Mouse (Mus musculus) adrenal gland, postnatal 36 days (tissue): ENCODE measurements around the gene Patz1. TPM values are rescaled to one million over a fixed set of nuclear protein-coding genes. Genes with fewer than 3 reads are reported as not detected.
A peak's percentile ranks its signal among the peaks of the same experiment; 100 is the strongest.

ENCODE experiments used
- DNase-seq, 2 experiments: peaks; one replicate each; pipeline ENCODE4 v3.0.0; 2021; ENCODE audit warnings: mixed read lengths in 1 of 2
- total RNA-seq, 2 experiments: library from RNA; stranded (reverse); gene quantifications; 2 replicates each; pipeline ENCODE4 v1.2.3; 2021

Gene Patz1
- total RNA-seq, 2 experiments from 2014 or later: 25.5 to 37.1 TPM

DNA sequence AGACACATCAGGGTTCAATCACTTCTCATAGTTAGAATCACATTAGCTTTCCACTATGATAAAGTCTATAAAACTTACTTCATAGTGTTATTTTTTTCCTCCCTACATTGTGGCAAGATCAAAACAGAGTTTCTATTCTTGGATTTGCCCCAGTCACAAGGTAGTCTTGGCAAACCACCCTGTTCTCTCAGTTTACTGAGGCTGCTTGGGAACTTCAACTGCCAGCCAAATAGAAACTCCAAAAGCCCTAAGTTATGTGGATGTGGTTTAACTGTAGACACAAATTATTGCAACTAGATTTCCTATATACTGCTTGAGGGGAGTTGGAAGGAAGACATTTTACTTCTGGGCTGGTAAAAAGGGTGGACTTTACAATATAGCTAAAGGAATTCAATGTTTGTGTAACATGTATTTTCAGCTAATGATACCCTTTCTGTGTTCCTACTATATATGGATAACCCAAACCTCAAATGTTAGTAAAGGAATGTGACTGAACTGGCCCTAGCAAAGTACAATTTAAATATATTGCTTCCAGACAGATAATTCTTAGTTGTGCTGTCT lies 41.3 kb downstream of the Patz1 start, which contains the start of gene Pik3ip1:
Gene Pik3ip1, plus strand, starts transcription at position 511 of the 561 bp plus-strand sequence.
- DNase-seq: no peak

GRCm38 (mm10) chr11:3330566-3330965 lies 41.9 kb downstream of the Patz1 start:
- peak; percentile 88 to 91 for DNase-seq

GRCm38 (mm10) chr11:3330991-3331750 lies 42.5 kb downstream of the Patz1 start:
- DNase-seq: peak in 1 of 2 experiments; percentile 20

DNA sequence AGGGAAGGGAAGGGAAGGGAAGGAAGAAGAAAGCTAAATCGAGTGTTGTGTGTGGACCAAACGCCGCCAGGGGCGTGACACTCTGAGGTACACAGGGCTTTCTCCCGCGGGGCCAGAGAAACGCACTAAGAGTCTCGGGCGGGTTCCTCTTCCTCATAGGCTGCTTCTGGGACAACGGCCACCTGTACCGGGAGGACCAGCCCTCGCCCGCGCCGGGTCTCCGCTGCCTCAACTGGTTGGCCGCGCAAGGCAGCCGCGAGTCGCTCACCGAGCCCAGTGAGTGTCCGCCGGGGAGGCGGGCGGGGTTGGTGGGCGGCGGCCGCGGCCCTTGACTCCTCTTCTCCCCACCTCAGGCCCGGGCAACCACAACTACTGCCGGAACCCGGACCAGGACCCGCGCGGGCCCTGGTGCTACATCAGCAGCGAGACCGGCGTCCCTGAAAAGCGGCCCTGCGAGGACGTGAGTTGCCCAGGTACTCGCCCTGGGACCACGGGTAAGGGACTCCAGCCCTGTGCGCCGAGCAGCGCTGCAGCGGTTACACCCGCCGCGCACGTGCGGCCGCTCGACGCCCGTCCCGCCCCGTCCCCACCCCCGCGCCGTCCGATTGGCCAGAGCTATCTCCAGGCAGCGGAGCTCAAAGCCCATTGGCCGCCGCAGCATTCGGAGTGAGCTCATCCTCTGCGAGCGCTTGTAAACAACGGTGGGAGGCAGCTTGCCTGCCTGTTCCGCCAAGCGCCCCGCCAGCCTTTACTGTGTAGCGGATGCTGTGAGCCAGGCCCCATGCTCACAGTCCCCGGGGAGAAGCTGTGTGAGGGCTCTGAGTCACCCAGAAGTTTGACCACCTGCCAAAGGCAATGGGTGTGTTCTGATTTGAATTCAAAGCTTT lies 43.3 kb downstream of the Patz1 start:
- DNase-seq: peak; percentile 95 to 96

GRCm38 (mm10) chr11:3333111-3333695 lies 44.5 kb downstream of the Patz1 start:
- no peak for DNase-seq

- peak in 1 of 2 experiments; percentile 41 for DNase-seq
Observed at GRCm38 (mm10) chr11:3334141-3334710, 45.6 kb downstream of the Patz1 start.

- no peak for DNase-seq
Observed at GRCm38 (mm10) chr11:3334711-3335316, 46.1 kb downstream of the Patz1 start.

DNA sequence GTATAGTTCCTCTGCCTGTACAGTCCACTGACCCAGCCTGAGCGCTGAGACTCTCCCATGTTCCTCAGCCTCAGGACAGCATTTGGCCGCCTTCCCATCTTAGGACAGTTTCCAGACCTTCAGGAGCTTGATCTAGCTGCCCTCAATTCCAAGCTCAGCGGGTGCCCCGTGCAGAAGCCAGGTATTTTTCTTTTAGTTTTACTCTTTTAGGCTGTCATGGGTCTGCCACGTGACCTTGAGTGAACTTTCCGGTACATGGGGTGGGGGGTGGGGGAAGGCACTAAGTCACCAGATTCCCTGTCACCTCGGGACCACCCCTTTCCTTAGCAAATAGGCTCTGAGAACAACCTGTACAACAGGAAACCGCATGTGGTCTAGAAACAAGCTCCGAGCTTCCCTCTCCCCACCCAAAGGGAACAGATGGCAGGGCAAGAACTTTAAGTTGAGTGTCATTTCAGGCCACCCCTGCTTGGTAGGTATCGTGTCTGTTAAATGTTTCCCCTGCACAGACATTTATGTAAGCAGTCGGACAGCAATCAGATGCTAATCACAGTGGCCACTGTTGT lies 47.1 kb downstream of the Patz1 start:
- DNase-seq: peak; percentile 63 to 65

GRCm38 (mm10) chr11:3336602-3337001 lies 47.9 kb downstream of the Patz1 start:
- no peak for DNase-seq

- DNase-seq: peak in 1 of 2 experiments; percentile 23
Observed at GRCm38 (mm10) chr11:3337173-3337955, 48.7 kb downstream of the Patz1 start.

DNA sequence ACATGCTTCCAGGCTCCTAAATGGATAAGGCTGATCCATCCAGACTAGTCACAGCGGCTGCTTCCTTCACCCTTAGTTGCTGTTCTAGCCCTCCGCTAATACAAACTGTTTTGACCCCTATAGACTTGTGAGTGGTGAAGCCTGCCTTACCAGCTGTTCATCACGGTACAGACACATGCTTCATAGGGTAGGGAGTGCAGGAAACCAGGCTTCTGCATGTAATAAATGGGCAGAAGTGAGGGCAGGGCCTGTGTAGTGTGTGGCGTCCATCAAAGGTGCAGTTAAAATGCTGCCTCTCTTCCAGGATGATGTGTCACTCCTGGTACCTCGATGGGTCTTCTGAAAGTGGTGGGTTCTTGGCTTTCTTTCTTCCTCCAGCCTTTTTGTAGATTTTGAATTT lies 49.3 kb downstream of the Patz1 start:
- no peak for DNase-seq

DNA sequence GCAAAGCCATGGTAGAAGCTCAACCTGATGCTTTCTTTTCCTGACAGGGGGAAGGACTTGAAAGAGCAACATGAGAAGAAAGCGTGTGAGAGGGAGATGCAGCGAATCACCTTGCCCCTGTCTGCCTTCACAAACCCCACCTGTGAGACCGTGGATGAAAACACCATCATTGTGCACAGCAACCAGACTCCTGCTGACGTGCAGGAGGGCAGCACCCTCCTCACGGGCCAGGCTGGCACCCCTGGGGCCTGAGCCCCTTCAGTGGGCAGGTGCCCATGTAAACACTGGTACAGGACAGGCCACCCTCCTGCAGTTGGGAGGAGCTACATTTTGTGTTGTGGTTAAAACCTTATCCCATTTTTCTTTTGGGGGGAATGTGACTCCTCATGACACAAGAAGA lies 52.8 kb downstream of the Patz1 start:
- no peak for DNase-seq

DNA sequence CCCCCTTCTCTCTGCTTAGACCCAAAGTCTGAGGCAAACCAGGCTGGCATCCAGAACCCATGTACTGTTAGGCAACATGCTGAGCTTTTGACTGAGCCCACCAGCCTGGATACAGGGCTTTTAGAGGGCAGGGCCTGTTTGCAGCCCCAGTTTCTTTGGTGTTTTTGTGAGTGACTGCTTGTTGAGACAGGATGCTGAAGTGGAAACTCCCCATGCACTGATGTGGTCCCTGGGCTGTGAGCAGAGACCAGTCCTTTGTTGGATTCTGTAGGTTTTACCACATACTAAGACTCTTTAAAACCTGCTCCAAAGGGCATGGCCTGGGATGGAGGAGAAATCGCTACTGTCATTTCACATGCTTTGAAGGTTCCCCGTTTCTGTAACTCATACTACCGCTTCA lies 56.2 kb downstream of the Patz1 start:
- no peak for DNase-seq

DNA sequence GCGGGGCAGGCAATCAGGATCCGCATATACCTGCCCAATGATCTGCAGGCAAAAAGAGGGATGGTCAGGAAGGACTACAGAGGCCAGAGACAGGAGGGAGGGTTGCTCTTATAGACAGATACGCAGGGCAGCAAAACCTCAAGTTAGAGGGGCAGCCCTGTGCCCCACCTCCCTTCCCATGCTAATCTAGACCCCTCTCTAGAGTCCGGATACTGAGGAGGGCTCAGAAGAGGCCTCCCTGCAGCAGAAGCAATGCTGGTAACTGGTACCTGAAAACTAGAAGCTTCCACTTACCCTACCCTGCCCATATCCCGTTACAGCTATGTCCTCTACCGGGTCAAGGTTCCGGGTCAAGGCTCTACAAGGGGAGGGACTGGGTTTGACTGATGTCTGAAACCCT lies 57.7 kb downstream of the Patz1 start:
- DNase-seq: no peak

GRCm38 (mm10) chr11:3347091-3347834 lies 58.6 kb downstream of the Patz1 start:
- peak; percentile 89 to 93 for DNase-seq

- no peak for DNase-seq
Observed at GRCm38 (mm10) chr11:3347835-3348195, 59.1 kb downstream of the Patz1 start.

DNA sequence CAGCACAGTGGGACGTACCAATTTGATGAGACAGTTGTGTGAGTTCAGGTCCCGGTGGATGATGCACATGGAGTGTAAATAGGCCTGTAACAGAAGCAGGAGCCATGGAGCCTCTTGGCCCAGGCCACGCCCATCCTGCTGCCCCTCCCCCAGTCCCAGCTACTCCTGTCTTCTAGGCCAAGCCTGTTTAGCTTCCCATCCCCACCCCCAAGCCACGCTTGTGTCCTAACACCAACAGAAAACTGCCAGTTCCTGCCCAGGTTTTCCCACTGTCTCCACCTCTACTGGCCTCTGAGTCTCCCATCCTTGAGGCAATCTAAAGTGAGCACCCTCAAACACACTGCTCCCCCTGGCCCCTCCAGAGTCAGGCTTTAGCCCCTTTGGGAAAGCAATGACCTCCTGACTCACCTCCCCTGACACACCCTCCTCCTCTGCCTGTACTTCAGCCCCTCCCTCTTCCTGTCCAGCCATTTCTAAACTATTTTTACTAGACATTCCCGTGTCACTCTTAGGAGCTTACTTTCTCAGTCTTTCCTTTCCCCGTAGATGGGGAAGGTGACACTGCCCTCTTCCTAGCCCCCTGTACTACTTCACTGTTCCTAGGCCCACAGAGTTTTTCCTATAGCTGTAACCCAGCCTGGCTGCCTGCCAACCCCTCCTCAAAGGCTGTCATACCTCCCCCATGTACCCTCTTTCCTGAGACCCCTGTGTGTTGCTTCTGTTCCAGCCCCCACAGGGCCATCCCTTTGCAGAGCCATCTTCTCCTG lies 60.1 kb downstream of the Patz1 start:
- DNase-seq: no peak

DNA sequence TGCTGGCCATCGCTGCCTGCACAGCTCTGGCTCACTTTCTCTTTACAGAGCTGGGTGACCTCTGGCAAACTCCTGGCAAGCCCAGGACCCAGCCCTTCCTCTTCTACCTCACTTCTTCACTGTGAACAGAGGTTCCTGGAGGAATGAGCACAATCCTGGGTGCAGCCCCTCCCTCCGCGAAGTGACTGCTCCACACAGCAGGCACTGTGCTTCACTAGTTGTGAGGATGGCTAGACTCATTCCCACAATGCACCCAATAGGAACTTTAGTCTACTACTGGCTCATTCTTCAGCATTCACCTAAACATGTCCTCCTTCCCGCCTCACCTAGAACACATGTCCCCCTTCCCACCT lies 60.6 kb downstream of the Patz1 start:
- DNase-seq: no peak

GRCm38 (mm10) chr11:3352131-3352530 lies 63.5 kb downstream of the Patz1 start:
- no peak for DNase-seq
